Mouse (Mus musculus) spleen, adult 2 months (tissue): ENCODE measurements around the gene Calcrl. TPM values are rescaled to one million over a fixed set of nuclear protein-coding genes. Genes with fewer than 3 reads are reported as not detected.

Source experiments
- DNase-seq, 2 experiments: peaks; one replicate each; pipeline versions ENCODE4 v3.0.0 to v3.0.0-alpha.2; 2012 to 2021; ENCODE audit warnings: low spot score in 2 of 2, low read depth in 1 of 2
- H3K27ac ChIP-seq: fragments of 200-500 bp; 2 replicates; pipeline ENCODE4 v1.5.1; 2012; ENCODE audit warnings: low read length, inconsistent platforms; ENCODE audit not compliant: insufficient read depth
- H3K27me3 ChIP-seq: fragments of 200-500 bp; 2 replicates; pipeline ENCODE4 v1.6.1; 2012; ENCODE audit warnings: mild to moderate bottlenecking, moderate library complexity, low read length, inconsistent platforms; ENCODE audit not compliant: control insufficient read depth, insufficient read depth
- H3K36me3 ChIP-seq: fragments of 200-500 bp; 2 replicates; pipeline ENCODE4 v1.6.1; 2012; ENCODE audit warnings: mild to moderate bottlenecking, low read length, inconsistent platforms; ENCODE audit not compliant: control insufficient read depth, insufficient read depth
- H3K4me1 ChIP-seq: fragments of 200-500 bp; 2 replicates; pipeline ENCODE4 v1.6.1; 2011; ENCODE audit warnings: inconsistent platforms; ENCODE audit not compliant: control insufficient read depth, insufficient read depth, insufficient read length
- H3K4me3 ChIP-seq: fragments of 200-500 bp; 2 replicates; pipeline ENCODE4 v1.5.1; 2011; ENCODE audit warnings: mild to moderate bottlenecking, inconsistent platforms; ENCODE audit not compliant: insufficient read depth, insufficient read length; ENCODE audit errors: extremely low read depth
- CTCF ChIP-seq: fragments of 200-500 bp; IDR thresholded peaks from 2 replicates; pipeline ENCODE4 v1.5.1; 2011; ENCODE audit warnings: mild to moderate bottlenecking, inconsistent platforms; ENCODE audit not compliant: insufficient read depth, insufficient read length, insufficient replicate concordance; ENCODE audit errors: extremely low read depth
- POLR2A ChIP-seq: fragments of 200-500 bp; IDR thresholded peaks from 2 replicates; pipeline ENCODE4 v1.6.1; 2011; ENCODE audit warnings: low read depth, low read length, inconsistent platforms
- WGBS: fragments of 180-500 bp; shearing (Covaris S2); methylation state at CpG from one replicate; pipeline ENCODE4 v1.1.7; 2018; 5-methylcytosine and 5-hydroxymethylcytosine counted together
- polyA plus RNA-seq: library from polyadenylated mRNA; depleted of rRNA; stranded (reverse); fragments of >200 nt; gene quantifications from 2 replicates; pipeline ENCODE4 v1.2.3, GENCODE M21; 2012

The Calcrl gene
- polyA plus RNA-seq, 1 experiment = 6.0 TPM

- no peak for DNase-seq
- TF ChIP-seq POLR2A (no peak), CTCF (no peak)
- H3K4me3 ChIP-seq = no peak overlapping the region
- no peaks in the 10 kb centered on the region for H3K36me3 ChIP-seq
- peaks cover 2% of the 10 kb centered on the region; the same call in 1 of the 2 replicates for H3K4me1 ChIP-seq
- no peak overlapping the region for H3K27ac ChIP-seq
- 68% methylated on average over 3 of the region's 3 CpGs for WGBS
- H3K27me3 ChIP-seq = no peaks in the 10 kb centered on the region
Observed at GRCm38 (mm10) chr2:84428836-84429235, 3.6 kb upstream of the Calcrl start.

DNA sequence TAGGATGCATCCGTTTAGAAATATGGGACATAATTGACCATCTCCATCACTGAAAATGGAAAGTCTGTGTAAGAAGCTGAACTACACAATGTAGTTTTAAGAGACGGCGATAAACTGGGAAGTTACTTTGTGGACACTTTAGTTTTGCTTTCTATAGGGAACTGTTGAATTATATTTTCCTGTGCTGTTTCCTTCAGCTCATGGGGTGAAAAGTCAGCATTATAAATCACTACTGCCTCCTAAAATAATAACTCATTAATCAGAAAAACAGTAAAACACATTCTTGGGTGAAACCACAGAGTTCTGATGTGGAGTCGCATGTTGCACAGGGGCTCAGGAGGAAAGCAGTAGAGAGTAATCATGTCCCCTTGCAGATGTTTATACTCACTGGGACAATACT is 1.3 kb upstream of the Calcrl start:
- Histone ChIP-seq H3K4me1 (peaks cover 2% of the 10 kb centered on the region; the same call in 1 of the 2 replicates), H3K27me3 (no peaks in the 10 kb centered on the region), H3K27ac (peak overlapping the region; percentile 23; the same call in 1 of the 2 replicates), H3K4me3 (no peak overlapping the region; the same call in 1 of the 2 replicates), H3K36me3 (no peaks in the 10 kb centered on the region)
- DNase-seq = no peak
- TF ChIP-seq POLR2A (no peak), CTCF (no peak)
- 13% methylated on average over 4 of the region's 4 CpGs for WGBS

DNA sequence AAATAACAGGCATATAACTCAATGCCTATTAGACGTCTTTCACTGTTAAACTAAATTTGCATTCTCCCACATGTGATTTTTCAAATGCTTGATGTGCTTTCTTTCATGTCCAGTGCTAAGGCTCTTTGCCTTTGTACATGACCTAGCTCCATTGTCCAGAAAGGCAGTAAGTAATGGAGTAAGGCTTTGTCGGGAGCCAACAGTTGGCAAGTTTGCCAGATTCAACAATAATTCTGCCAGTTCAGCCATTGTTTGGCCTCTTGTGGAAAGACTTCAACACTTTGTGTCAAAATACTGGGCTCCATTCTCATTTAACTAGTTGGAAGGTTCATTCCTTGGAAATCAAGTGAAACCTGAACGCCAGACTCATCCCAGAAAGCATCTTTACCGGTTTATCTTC is 8.7 kb downstream of the Calcrl start:
- WGBS = 89% methylated on average over 4 of the region's 4 CpGs
- no peak for DNase-seq
- TF ChIP-seq POLR2A (no peak), CTCF (no peak)

DNA sequence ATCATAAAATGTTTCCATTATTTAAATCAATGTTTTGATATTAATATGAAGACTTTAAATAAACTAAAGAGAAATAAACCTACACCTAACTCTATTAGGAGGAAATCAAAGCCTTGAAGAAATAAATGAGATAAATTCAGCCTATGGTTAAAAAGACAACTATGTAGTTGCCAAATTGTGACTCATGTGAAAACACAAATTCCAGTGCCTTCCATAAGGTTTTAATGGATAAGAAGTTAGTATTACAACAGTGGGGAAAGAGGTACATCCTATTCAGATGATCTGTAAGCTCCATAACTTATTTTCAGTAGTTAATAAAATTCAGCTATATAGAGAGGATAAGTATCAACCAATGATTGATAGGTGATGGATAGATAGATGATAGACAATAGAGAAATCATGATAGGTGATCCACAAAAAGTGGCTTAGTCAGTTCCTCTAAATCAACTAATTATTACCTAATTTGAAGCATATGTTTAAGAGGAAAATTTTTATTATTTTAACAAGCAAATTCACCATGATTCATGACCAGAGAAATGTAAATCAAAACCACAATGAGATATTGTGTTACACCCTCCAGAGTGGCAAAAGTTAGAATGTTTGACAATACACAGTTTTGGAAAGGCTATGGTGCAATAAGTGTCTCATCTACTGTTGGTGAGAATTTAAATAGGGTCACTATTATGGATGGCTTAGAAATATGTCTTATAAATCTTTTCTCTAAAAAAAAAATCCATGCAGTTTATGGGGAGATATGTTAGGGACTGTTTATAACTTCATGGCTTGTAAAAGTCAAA is 15.2 kb downstream of the Calcrl start:
- no peaks in the 10 kb centered on the region for H3K4me1 ChIP-seq
- TF ChIP-seq POLR2A (no peak), CTCF (no peak)
- H3K4me3 ChIP-seq = no peak overlapping the region
- no peaks in the 10 kb centered on the region for H3K27me3 ChIP-seq
- DNase-seq = no peak
- H3K36me3 ChIP-seq = peaks cover 3% of the 10 kb centered on the region; the same call in 1 of the 2 replicates
- no peak overlapping the region for H3K27ac ChIP-seq

More for the DNA sequence above, 8.7 kb downstream of the Calcrl start:
- Histone ChIP-seq H3K27me3 (no peaks in the 10 kb centered on the region), H3K4me1 (peaks cover 2% of the 10 kb centered on the region; the same call in 1 of the 2 replicates), H3K36me3 (peaks cover 3% of the 10 kb centered on the region; the same call in 1 of the 2 replicates), H3K4me3 (no peak overlapping the region), H3K27ac (no peak overlapping the region)

DNA sequence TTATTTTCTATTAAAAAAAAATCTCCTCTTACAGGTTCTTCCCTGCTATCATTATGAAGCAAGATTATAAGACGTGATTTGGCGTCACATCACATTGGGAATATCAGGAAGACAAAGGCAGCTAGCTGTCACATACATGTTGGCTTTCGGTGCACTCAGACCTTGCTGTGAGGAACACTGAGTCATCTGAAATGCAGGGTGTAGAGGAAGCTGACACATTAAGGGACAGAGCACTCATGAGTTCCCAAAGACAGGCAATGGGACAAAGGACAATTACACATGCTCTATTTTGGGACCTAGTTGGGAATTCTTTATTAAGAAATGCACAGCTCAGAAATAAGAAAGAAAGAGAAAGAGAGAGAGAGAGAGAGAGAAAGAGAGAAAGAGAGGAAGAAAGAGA is 20.4 kb downstream of the Calcrl start:
- DNase-seq = no peak
- H3K27ac ChIP-seq = no peak overlapping the region
- no peaks in the 10 kb centered on the region for H3K36me3 ChIP-seq
- no peaks in the 10 kb centered on the region for H3K27me3 ChIP-seq
- WGBS = 88% methylated on average over 3 of the region's 3 CpGs
- TF ChIP-seq POLR2A (no peak), CTCF (no peak)
- no peak overlapping the region for H3K4me3 ChIP-seq
- no peaks in the 10 kb centered on the region for H3K4me1 ChIP-seq

DNA sequence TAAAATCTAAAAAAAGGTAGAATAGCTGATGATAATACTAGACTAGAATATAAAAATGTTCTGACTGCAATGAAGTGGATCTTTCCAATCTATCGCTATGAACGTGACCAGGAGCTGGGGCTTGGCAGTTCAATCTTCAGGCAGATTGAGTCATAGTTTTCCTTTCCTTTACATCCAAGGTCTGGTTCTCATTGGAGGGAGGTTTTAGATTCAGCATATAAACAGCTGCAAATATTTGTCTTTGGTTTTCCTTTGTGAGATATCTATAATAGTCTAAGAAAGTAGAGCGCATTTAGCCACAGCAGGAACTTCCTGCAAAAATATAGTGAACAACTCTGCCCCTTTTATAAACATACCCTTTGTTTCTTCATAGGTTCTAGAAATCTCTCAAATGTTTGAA is 22.5 kb downstream of the Calcrl start:
- H3K27ac ChIP-seq = no peak overlapping the region
- no peak for DNase-seq
- no peaks in the 10 kb centered on the region for H3K36me3 ChIP-seq
- H3K4me3 ChIP-seq = no peak overlapping the region
- no peaks in the 10 kb centered on the region for H3K27me3 ChIP-seq
- TF ChIP-seq POLR2A (no peak), CTCF (no peak)
- 93% methylated on average over 3 of the region's 3 CpGs for WGBS
- H3K4me1 ChIP-seq = no peaks in the 10 kb centered on the region

- no peaks in the 10 kb centered on the region for H3K36me3 ChIP-seq
- no peak overlapping the region for H3K27ac ChIP-seq
- H3K4me1 ChIP-seq = no peaks in the 10 kb centered on the region
- TF ChIP-seq POLR2A (no peak), CTCF (no peak)
- no peak overlapping the region for H3K4me3 ChIP-seq
- 88% methylated on average over 4 of the region's 4 CpGs for WGBS
- H3K27me3 ChIP-seq = no peaks in the 10 kb centered on the region
- no peak for DNase-seq
Observed at GRCm38 (mm10) chr2:84396557-84396956, 28.7 kb downstream of the Calcrl start.
